Mouse (Mus musculus) embryonic facial prominence, embryonic 11.5 days (tissue): Measurements from ENCODE around the gene Olfr724. TPM values are rescaled to one million over a fixed set of nuclear protein-coding genes. Genes with fewer than 3 reads are reported as not detected.
"Not testable (repeated sequence)": the region's sequence is repeated elsewhere in the genome, so short reads cannot be mapped to it uniquely, and the experiment has no call there.

ENCODE experiments used
- ATAC-seq: fragments of 200-750 bp; cut with Nextera tagmentation; replicated peaks from 2 replicates; pipeline ENCODE4 v1.8.0; 2017; ENCODE audit warnings: low read depth; ENCODE audit not compliant: insufficient number of reproducible peaks, low FRiP score, low TSS enrichment
- DNase-seq: peaks from one replicate; pipeline ENCODE4 v3.0.0-alpha.2; 2015; ENCODE audit warnings: low spot score
- H3K27ac ChIP-seq: fragments of 300-500 bp; sonication (generic); replicated peaks from 2 replicates; pipeline ENCODE4 v1.5.1; 2014; ENCODE audit warnings: mild to moderate bottlenecking, low read depth, low read length, control low read depth
- H3K27me3 ChIP-seq: fragments of 300-500 bp; sonication (generic); 2 replicates; pipeline ENCODE4 v1.6.1; 2014; ENCODE audit warnings: mild to moderate bottlenecking, low read length, moderate library complexity, mixed read lengths; ENCODE audit not compliant: control insufficient read depth, insufficient read depth
- H3K36me3 ChIP-seq: fragments of 300-500 bp; sonication (generic); replicated peaks from 2 replicates; pipeline ENCODE4 v1.6.1; 2014; ENCODE audit warnings: low read depth, mild to moderate bottlenecking, low read length, moderate library complexity, mixed read lengths; ENCODE audit not compliant: control insufficient read depth, insufficient read depth
- H3K4me1 ChIP-seq: fragments of 300-500 bp; sonication (generic); 2 replicates; pipeline ENCODE4 v1.6.1; 2014; ENCODE audit warnings: low read length, mixed read lengths; ENCODE audit not compliant: control insufficient read depth, insufficient read depth
- H3K4me2 ChIP-seq: fragments of 300-500 bp; sonication (generic); 2 replicates; pipeline ENCODE4 v1.6.1; 2014; ENCODE audit warnings: low read depth, mild to moderate bottlenecking, control low read depth, low read length, moderate library complexity
- H3K4me3 ChIP-seq: fragments of 300-500 bp; sonication (generic); 2 replicates; pipeline ENCODE4 v1.5.1; 2014; ENCODE audit warnings: low read depth, low read length, control low read depth
- H3K9ac ChIP-seq: fragments of 300-500 bp; sonication (generic); replicated peaks from 2 replicates; pipeline ENCODE4 v1.6.1; 2014; ENCODE audit warnings: mild to moderate bottlenecking, control low read depth, low read length
- H3K9me3 ChIP-seq: fragments of 300-500 bp; sonication (generic); replicated peaks from 2 replicates; pipeline ENCODE4 v1.6.1; 2016; ENCODE audit warnings: mild to moderate bottlenecking, low read length, inconsistent platforms, mixed read lengths; ENCODE audit not compliant: control insufficient read depth
- WGBS: fragments of 180-500 bp; shearing (Covaris S2); extraction: QIAGEN DNeasy Blood & Tissue Kit; methylation state at CpG from one replicate; pipeline ENCODE4 v1.1.7; 2014; 5-methylcytosine and 5-hydroxymethylcytosine counted together
- polyA plus RNA-seq: library from polyadenylated mRNA; unstranded; fragments of >200 nt; fragmentation: Nextera tagmentation; extraction: Ambion mirVana; gene quantifications from 2 replicates; pipeline ENCODE4 v1.2.1, GENCODE M21; 2014

Gene Olfr724
- polyA plus RNA-seq = not detected in 2 replicates

GRCm38 (mm10) chr14:49963174-49963573, at the start of gene Olfr724:
Gene Olfr724, minus strand, starts transcription at chr14:49963274.
- not testable (repeated sequence) for H3K4me3 ChIP-seq, H3K9ac ChIP-seq, H3K4me1 ChIP-seq, H3K27me3 ChIP-seq, H3K9me3 ChIP-seq, H3K27ac ChIP-seq, H3K4me2 ChIP-seq, ATAC-seq, H3K36me3 ChIP-seq, DNase-seq
- 79% methylated on average over 1 of the region's 1 CpGs for WGBS

- Histone ChIP-seq H3K27me3 (no peaks in the 10 kb centered on the region), H3K4me3 (no peak overlapping the region), H3K4me2 (no peak overlapping the region), H3K27ac (no peak overlapping the region), H3K9ac (no peak overlapping the region), H3K36me3 (no peaks in the 10 kb centered on the region), H3K4me1 (no peaks in the 10 kb centered on the region), H3K9me3 (no peaks in the 10 kb centered on the region)
- 44% methylated on average over 2 of the region's 2 CpGs for WGBS
- no peak for DNase-seq
- no peak for ATAC-seq
Measured at GRCm38 (mm10) chr14:49955890-49956289, 7.2 kb downstream of the Olfr724 start.

- H3K9ac ChIP-seq, ATAC-seq, H3K9me3 ChIP-seq, H3K27me3 ChIP-seq, H3K4me1 ChIP-seq, H3K4me3 ChIP-seq, H3K36me3 ChIP-seq, H3K4me2 ChIP-seq, DNase-seq, H3K27ac ChIP-seq: not testable (repeated sequence)
Measured at GRCm38 (mm10) chr14:49931687-49932086, 31.4 kb downstream of the Olfr724 start, which contains the start of gene Olfr723. Gene Olfr723, minus strand, starts transcription at chr14:49931787.

Other genes starting within 250 kb of the Olfr724 start
- 21.8 and 24.8 TPM in 2 replicates for gene Armh4, start 179.9 kb downstream of the Olfr724 start, polyA plus RNA-seq
- not detected in 2 replicates for gene Olfr722, start 61.3 kb downstream of the Olfr724 start, polyA plus RNA-seq
- gene Olfr723, start 31.5 kb downstream of the Olfr724 start, polyA plus RNA-seq = not detected in 2 replicates
- not detected in 2 replicates for gene Olfr725, start 77.1 kb upstream of the Olfr724 start, polyA plus RNA-seq
- not detected in 2 replicates for gene Olfr726, start 127.7 kb upstream of the Olfr724 start, polyA plus RNA-seq
- not detected in 2 replicates for gene Olfr727, start 159.9 kb upstream of the Olfr724 start, polyA plus RNA-seq
- gene Olfr728, start 179.4 kb upstream of the Olfr724 start, polyA plus RNA-seq = not detected in 2 replicates
- not detected in 2 replicates for gene Olfr729, start 189.6 kb upstream of the Olfr724 start, polyA plus RNA-seq
- gene Olfr730, start 224.9 kb upstream of the Olfr724 start, polyA plus RNA-seq = not detected in 2 replicates